8 mouse cellular contexts compared by ENCODE assay signal in the genomic region with DNA sequence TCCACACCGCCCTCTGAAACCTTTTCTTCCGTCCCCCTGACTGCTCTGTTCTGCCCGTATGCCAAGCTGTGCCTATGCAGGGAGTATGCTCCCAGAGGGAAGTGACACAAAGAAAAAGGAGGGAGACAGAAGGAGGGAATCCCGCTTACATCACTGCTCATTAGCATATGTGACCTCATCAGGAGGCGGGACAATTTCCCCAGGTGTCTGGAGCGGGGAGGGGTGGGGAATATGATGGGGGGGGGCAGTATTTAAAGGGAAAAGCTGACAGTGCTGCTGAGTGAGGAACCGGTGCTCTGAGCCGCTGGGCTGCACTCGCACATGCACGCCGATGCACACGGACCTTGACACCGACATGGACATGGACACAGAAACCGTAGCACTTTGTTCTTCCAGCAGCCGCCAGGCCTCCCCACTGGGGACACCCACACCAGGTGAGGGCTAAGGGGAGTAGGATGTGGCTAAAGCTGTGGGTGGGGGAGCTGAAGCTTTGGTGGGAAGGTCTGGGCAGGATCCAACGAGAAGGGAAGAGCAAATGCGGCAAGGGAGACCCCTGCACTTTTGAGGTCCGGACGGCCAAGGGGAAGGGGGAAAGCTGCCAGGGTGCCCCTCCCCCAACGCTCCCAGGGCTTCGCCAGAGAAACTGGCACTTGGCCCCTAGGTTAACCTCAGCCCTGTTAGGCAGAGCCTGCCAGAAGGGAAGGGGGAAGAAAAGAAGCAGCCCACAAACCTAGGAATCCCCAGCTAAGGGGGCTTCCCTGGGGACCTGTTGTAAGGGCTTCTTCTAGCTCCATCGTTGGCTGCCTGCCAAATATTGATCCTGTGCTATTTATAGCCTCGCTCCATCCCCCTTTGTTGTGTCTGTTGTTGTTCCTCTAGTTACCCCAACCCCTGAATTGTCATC. TPM values are rescaled to one million over a fixed set of nuclear protein-coding genes. Genes with fewer than 3 reads are reported as not detected.
DNase-seq lines count a peak whose midpoint lies in the region; ATAC-seq and TF ChIP-seq lines count a peak whose summit lies in the region.

Gene Rem2, plus strand, starts transcription at position 160 of the 904 bp plus-strand sequence.

- TF ChIP-seq POLR2A in ES-Bruce4 (IDR thresholded peaks at IDR 0.05; ENCODE audit: insufficient read depth, low read length) = no peak

- H3K4me2 ChIP-seq in embryonic facial prominence, embryonic 11.5 days (ENCODE audit: low read depth, low read length) = peak within 1 kb of the TSS; percentile 90
- H3K4me2 ChIP-seq in hindbrain, embryonic 15.5 days = peak within 1 kb of the TSS; percentile 87

- under 1% methylated on average over 23 of the region's 23 CpGs for WGBS in embryonic facial prominence, embryonic 11.5 days
- under 1% methylated on average over 22 of the region's 23 CpGs for WGBS in hindbrain, embryonic 15.5 days

- DNase-seq in adrenal gland, adult 8-10 months = peak; percentile 32
- DNase-seq in embryonic facial prominence, embryonic 11.5 days (ENCODE audit: low spot score) = peak; percentile 77
- DNase-seq in layer of hippocampus, postnatal 36 days = peak; percentile 50 to 59
- DNase-seq in lung, postnatal 10 days = peak; percentile 82
- peak; percentile 59 for DNase-seq in right cerebral cortex, postnatal 4 days
- DNase-seq in thymus, postnatal 25 days = no peak

- no peak for TF ChIP-seq CTCF in ES-Bruce4 (IDR thresholded peaks at IDR 0.05; ENCODE audit: low read depth, low read length)

- no peaks in the 10 kb centered on the region for H3K9me3 ChIP-seq in ES-Bruce4 (replicated peaks; ENCODE audit: control insufficient read depth, insufficient read depth, low read length, poor library complexity, severe bottlenecking)
- no peaks in the 10 kb centered on the region for H3K9me3 ChIP-seq in embryonic facial prominence, embryonic 11.5 days (replicated peaks; ENCODE audit: control insufficient read depth, low read length)
- H3K9me3 ChIP-seq in hindbrain, embryonic 15.5 days = no peaks in the 10 kb centered on the region

- 0 out of 2 replicates have a peak within 1 kb of the TSS, but pooled peaks have one; percentile 39 for H3K9ac ChIP-seq in ES-Bruce4 (ENCODE audit: low read depth, poor library complexity, severe bottlenecking)
- H3K9ac ChIP-seq in embryonic facial prominence, embryonic 11.5 days (replicated peaks; ENCODE audit: low read length) = peak within 1 kb of the TSS; percentile 70
- H3K9ac ChIP-seq in hindbrain, embryonic 15.5 days = peak within 1 kb of the TSS; percentile 71

- H3K36me3 ChIP-seq in ES-Bruce4 (ENCODE audit: control insufficient read depth, insufficient read depth, low read length, poor library complexity, severe bottlenecking) = no peaks in the 10 kb centered on the region
- no peaks in the 10 kb centered on the region for H3K36me3 ChIP-seq in embryonic facial prominence, embryonic 11.5 days (replicated peaks; ENCODE audit: control insufficient read depth, insufficient read depth, low read depth, low read length)
- H3K36me3 ChIP-seq in hindbrain, embryonic 15.5 days = no peaks in the 10 kb centered on the region

- H3K4me3 ChIP-seq in ES-Bruce4 (ENCODE audit: low read depth, low read length) = peak within 1 kb of the TSS; percentile 59
- H3K4me3 ChIP-seq in embryonic facial prominence, embryonic 11.5 days (ENCODE audit: low read depth, low read length) = peak within 1 kb of the TSS; percentile 48
- peak within 1 kb of the TSS; percentile 64 for H3K4me3 ChIP-seq in hindbrain, embryonic 15.5 days

- no peak for TF ChIP-seq EP300 in ES-Bruce4 (IDR thresholded peaks at IDR 0.05; ENCODE audit: insufficient read depth, low read depth, low read length)

- H3K27me3 ChIP-seq in ES-Bruce4 (ENCODE audit: control insufficient read depth, insufficient read depth, low read length, poor library complexity, severe bottlenecking) = no peaks in the 10 kb centered on the region
- H3K27me3 ChIP-seq in embryonic facial prominence, embryonic 11.5 days (ENCODE audit: control insufficient read depth, insufficient read depth, low read length) = peaks cover 9% of the 10 kb centered on the region; the same call in 1 of the 2 replicates
- H3K27me3 ChIP-seq in hindbrain, embryonic 15.5 days = 0 out of 2 replicates have a peak, but pooled peaks cover 4% of the 10 kb centered on the region

- H3K4me1 ChIP-seq in ES-Bruce4 (ENCODE audit: control insufficient read depth, insufficient read depth, low read length) = no peaks in the 10 kb centered on the region
- H3K4me1 ChIP-seq in embryonic facial prominence, embryonic 11.5 days (ENCODE audit: control insufficient read depth, insufficient read depth, low read length) = peaks cover 7% of the 10 kb centered on the region; the same call in 1 of the 2 replicates
- H3K4me1 ChIP-seq in hindbrain, embryonic 15.5 days (replicated peaks) = peaks cover 40% of the 10 kb centered on the region

- peak; percentile 74 for ATAC-seq in embryonic facial prominence, embryonic 11.5 days (replicated peaks; ENCODE audit: insufficient number of reproducible peaks, low FRiP score, low TSS enrichment, low read depth)
- ATAC-seq in hindbrain, embryonic 15.5 days (ENCODE audit: low FRiP score, low read depth) = peak; percentile 88

- no peak within 1 kb of the TSS for H3K27ac ChIP-seq in ES-Bruce4 (ENCODE audit: insufficient read depth, low read length)
- H3K27ac ChIP-seq in embryonic facial prominence, embryonic 11.5 days (replicated peaks; ENCODE audit: low read depth, low read length) = no peak within 1 kb of the TSS
- peak within 1 kb of the TSS; percentile 83 for H3K27ac ChIP-seq in hindbrain, embryonic 15.5 days (replicated peaks)

RNA-seq across cellular contexts. Expression of gene Rem2, which starts in this region (rescaled TPM):
- 2.6 and 4.0 TPM in 2 replicates for polyA plus RNA-seq in ES-Bruce4 (2011; ENCODE audit: insufficient read depth, insufficient read length, low read depth, missing spikeins)
- total RNA-seq in adrenal gland, adult 8-10 months (2022) = 1 to 10 TPM in 1 of 4 experiments, under 1 TPM in 3; 0.25 to 1.9 (median 0.45) TPM
- 6.5 and 8.0 TPM in 2 replicates for polyA plus RNA-seq in embryonic facial prominence, embryonic 11.5 days (2014; fragmentation: Nextera tagmentation; extraction: Ambion mirVana)
- 39.7 and 42.2 TPM in 2 replicates for polyA plus RNA-seq in hindbrain, embryonic 15.5 days (2015; fragmentation: Nextera tagmentation; extraction: Ambion mirVana)
- total RNA-seq in layer of hippocampus, postnatal 36 days (2021) = 10 to 100 TPM; 20.7 to 23.8 TPM

Comparison
In these comparisons a context has a peak if more than half of its experiments do, and no peak if none do; other contexts are left out.
1. RNA of gene Rem2 (total RNA-seq): 20.7 to 23.8 TPM in layer of hippocampus, postnatal 36 days; 0.25 to 1.9 TPM in adrenal gland, adult 8-10 months; every median in the first group is over 4 times any median in the second.
2. Peak in every context shown above with its lines, with median percentiles within 50 percentile points of each other: H3K4me3 ChIP-seq and H3K9ac ChIP-seq.